Mouse (Mus musculus) midbrain, embryonic 13.5 days (tissue): ENCODE measurements around the gene Xk. TPM values are rescaled to one million over a fixed set of nuclear protein-coding genes. Genes with fewer than 3 reads are reported as not detected.

Experiments
- ATAC-seq: fragments of 200-750 bp; cut with Nextera tagmentation; 2 replicates; pipeline ENCODE4 v1.8.0; 2017; ENCODE audit warnings: mild to moderate bottlenecking, moderate TSS enrichment, moderate library complexity
- H3K27ac ChIP-seq: fragments of 300-500 bp; sonication (generic); 2 replicates; pipeline ENCODE4 v1.5.1; 2015; ENCODE audit warnings: inconsistent platforms, mild to moderate bottlenecking, moderate library complexity
- H3K27me3 ChIP-seq: fragments of 300-500 bp; sonication (generic); 2 replicates; pipeline ENCODE4 v1.6.1; 2015; ENCODE audit warnings: mild to moderate bottlenecking, inconsistent platforms
- H3K36me3 ChIP-seq: fragments of 300-500 bp; sonication (generic); 2 replicates; pipeline ENCODE4 v1.6.1; 2015; ENCODE audit warnings: mild to moderate bottlenecking, inconsistent platforms
- H3K4me1 ChIP-seq: fragments of 300-500 bp; sonication (generic); replicated peaks from 2 replicates; pipeline ENCODE4 v1.6.1; 2015; ENCODE audit warnings: inconsistent platforms
- H3K4me2 ChIP-seq: fragments of 300-500 bp; sonication (generic); replicated peaks from 2 replicates; pipeline ENCODE4 v1.6.1; 2015; ENCODE audit warnings: moderate library complexity, mild to moderate bottlenecking, inconsistent platforms
- H3K4me3 ChIP-seq: fragments of 300-500 bp; sonication (generic); replicated peaks from 2 replicates; pipeline ENCODE4 v1.5.1; 2015; ENCODE audit warnings: mild to moderate bottlenecking, inconsistent platforms
- H3K9ac ChIP-seq: fragments of 300-500 bp; sonication (generic); replicated peaks from 2 replicates; pipeline ENCODE4 v1.6.1; 2015; ENCODE audit warnings: mild to moderate bottlenecking, inconsistent platforms
- H3K9me3 ChIP-seq: fragments of 300-500 bp; sonication (generic); 2 replicates; pipeline ENCODE4 v1.6.1; 2016; ENCODE audit warnings: mild to moderate bottlenecking, inconsistent platforms
- WGBS: fragments of 180-500 bp; shearing (Covaris S2); methylation state at CpG from one replicate; pipeline ENCODE4 v1.1.7; 2015; 5-methylcytosine and 5-hydroxymethylcytosine counted together
- polyA plus RNA-seq: library from polyadenylated mRNA; unstranded; fragments of >200 nt; fragmentation: Nextera tagmentation; extraction: Ambion mirVana; gene quantifications from 2 replicates; pipeline ENCODE4 v1.2.1, GENCODE M21; 2015

The Xk gene
- 2.3 and 2.9 TPM in 2 replicates for polyA plus RNA-seq

- H3K4me3 ChIP-seq = peak within 1 kb of the TSS; percentile 56
- H3K36me3 ChIP-seq = no peaks in the 10 kb centered on the region
- H3K27me3 ChIP-seq = no peaks in the 10 kb centered on the region
- H3K4me1 ChIP-seq = no peaks in the 10 kb centered on the region
- WGBS = 15% methylated on average over 80 of the region's 94 CpGs
- no peaks in the 10 kb centered on the region for H3K9me3 ChIP-seq
- H3K9ac ChIP-seq = peak within 1 kb of the TSS; percentile 68
- peak within 1 kb of the TSS; percentile 54 for H3K4me2 ChIP-seq
- H3K27ac ChIP-seq = peak within 1 kb of the TSS; percentile 47; the same call in 1 of the 2 replicates
- peak; percentile 91 for ATAC-seq
Observed at GRCm38 (mm10) chrX:9272460-9273361, at the start of gene Xk. Xk (plus strand) TSS chrX:9272756.

GRCm38 (mm10) chrX:9227105-9227504 is 45.5 kb upstream of the Xk start:
- H3K27me3 ChIP-seq = no peaks in the 10 kb centered on the region
- H3K9ac ChIP-seq = no peak overlapping the region
- H3K4me1 ChIP-seq = no peaks in the 10 kb centered on the region
- no peak overlapping the region for H3K4me3 ChIP-seq
- WGBS = 83% methylated on average over 2 of the region's 2 CpGs
- H3K36me3 ChIP-seq = no peaks in the 10 kb centered on the region
- ATAC-seq = no peak
- H3K4me2 ChIP-seq = no peak overlapping the region
- no peaks in the 10 kb centered on the region for H3K9me3 ChIP-seq
- H3K27ac ChIP-seq = no peak overlapping the region

GRCm38 (mm10) chrX:9240737-9241591 is 31.6 kb upstream of the Xk start:
- WGBS = 85% methylated on average over 5 of the region's 5 CpGs
- Histone ChIP-seq H3K27me3 (no peaks in the 10 kb centered on the region), H3K4me3 (no peak overlapping the region), H3K9ac (no peak overlapping the region), H3K36me3 (no peaks in the 10 kb centered on the region), H3K9me3 (no peaks in the 10 kb centered on the region), H3K27ac (no peak overlapping the region), H3K4me2 (no peak overlapping the region), H3K4me1 (peaks cover 10% of the 10 kb centered on the region; the same call in 1 of the 2 replicates)
- ATAC-seq = no peak

- no peak; the same call in 1 of the 2 replicates for ATAC-seq
- H3K27me3 ChIP-seq = no peaks in the 10 kb centered on the region
- H3K9me3 ChIP-seq = no peaks in the 10 kb centered on the region
- H3K9ac ChIP-seq = no peak overlapping the region
- H3K4me2 ChIP-seq = no peak overlapping the region
- no peaks in the 10 kb centered on the region for H3K36me3 ChIP-seq
- peaks cover 10% of the 10 kb centered on the region; the same call in 1 of the 2 replicates for H3K4me1 ChIP-seq
- no peak overlapping the region for H3K4me3 ChIP-seq
- peak overlapping the region; percentile 44 for H3K27ac ChIP-seq
- 64% methylated on average over 8 of the region's 8 CpGs for WGBS
Observed at GRCm38 (mm10) chrX:9243381-9243864, 29.1 kb upstream of the Xk start.

- Histone ChIP-seq H3K4me3 (no peak overlapping the region), H3K36me3 (no peaks in the 10 kb centered on the region), H3K4me2 (no peak overlapping the region), H3K9ac (no peak overlapping the region), H3K27ac (peak overlapping the region; percentile 68), H3K27me3 (no peaks in the 10 kb centered on the region), H3K9me3 (no peaks in the 10 kb centered on the region), H3K4me1 (peaks cover 13% of the 10 kb centered on the region; the same call in 1 of the 2 replicates)
- ATAC-seq = peak; percentile 68
- WGBS = 61% methylated on average over 12 of the region's 12 CpGs
Observed at GRCm38 (mm10) chrX:9244603-9245336, 27.8 kb upstream of the Xk start.

GRCm38 (mm10) chrX:9248911-9249310 is 23.6 kb upstream of the Xk start:
- Histone ChIP-seq H3K9me3 (no peaks in the 10 kb centered on the region), H3K4me2 (no peak overlapping the region), H3K27ac (no peak overlapping the region), H3K4me3 (no peak overlapping the region), H3K36me3 (no peaks in the 10 kb centered on the region), H3K4me1 (0 out of 2 replicates have a peak, but pooled peaks cover 3% of the 10 kb centered on the region), H3K27me3 (no peaks in the 10 kb centered on the region), H3K9ac (no peak overlapping the region)
- 49% methylated on average over 5 of the region's 5 CpGs for WGBS
- peak; percentile 74 for ATAC-seq

- Histone ChIP-seq H3K9ac (no peak overlapping the region), H3K4me2 (no peak overlapping the region), H3K36me3 (no peaks in the 10 kb centered on the region), H3K4me3 (no peak overlapping the region), H3K27me3 (no peaks in the 10 kb centered on the region), H3K27ac (no peak overlapping the region), H3K4me1 (no peaks in the 10 kb centered on the region), H3K9me3 (no peaks in the 10 kb centered on the region)
- 83% methylated on average over 10 of the region's 10 CpGs for WGBS
- no peak for ATAC-seq
Observed at GRCm38 (mm10) chrX:9253990-9254389, 18.6 kb upstream of the Xk start.

- Histone ChIP-seq H3K4me3 (no peak overlapping the region), H3K9ac (no peak overlapping the region), H3K9me3 (no peaks in the 10 kb centered on the region), H3K27ac (no peak overlapping the region), H3K4me2 (no peak overlapping the region), H3K27me3 (no peaks in the 10 kb centered on the region), H3K36me3 (no peaks in the 10 kb centered on the region), H3K4me1 (no peaks in the 10 kb centered on the region)
- 96% methylated on average over 3 of the region's 3 CpGs for WGBS
- ATAC-seq = no peak
Observed at GRCm38 (mm10) chrX:9254901-9255300, 17.7 kb upstream of the Xk start.

GRCm38 (mm10) chrX:9256766-9257165 is 15.8 kb upstream of the Xk start, which contains the start of gene Gm14862:
Gm14862 (minus strand) TSS chrX:9256899.
- Histone ChIP-seq H3K27ac (no peak within 1 kb of the TSS), H3K4me2 (no peak within 1 kb of the TSS), H3K4me1 (no peaks in the 10 kb centered on the region), H3K9ac (no peak within 1 kb of the TSS), H3K36me3 (no peaks in the 10 kb centered on the region), H3K4me3 (no peak within 1 kb of the TSS), H3K9me3 (no peaks in the 10 kb centered on the region), H3K27me3 (no peaks in the 10 kb centered on the region)
- no peak for ATAC-seq
- 77% methylated on average over 5 of the region's 5 CpGs for WGBS

- Histone ChIP-seq H3K9ac (no peak overlapping the region), H3K9me3 (no peaks in the 10 kb centered on the region), H3K4me2 (no peak overlapping the region), H3K4me3 (no peak overlapping the region), H3K27ac (no peak overlapping the region), H3K36me3 (no peaks in the 10 kb centered on the region), H3K4me1 (no peaks in the 10 kb centered on the region), H3K27me3 (no peaks in the 10 kb centered on the region)
- ATAC-seq = no peak
- WGBS = 96% methylated on average over 7 of the region's 7 CpGs
Observed at GRCm38 (mm10) chrX:9257831-9258230, 14.7 kb upstream of the Xk start.

- no peaks in the 10 kb centered on the region for H3K4me1 ChIP-seq
- H3K4me2 ChIP-seq = no peak overlapping the region
- H3K9me3 ChIP-seq = no peaks in the 10 kb centered on the region
- H3K36me3 ChIP-seq = no peaks in the 10 kb centered on the region
- WGBS = 75% methylated on average over 1 of the region's 1 CpGs
- no peak for ATAC-seq
- no peaks in the 10 kb centered on the region for H3K27me3 ChIP-seq
- H3K27ac ChIP-seq = no peak overlapping the region
- no peak overlapping the region for H3K9ac ChIP-seq
- no peak overlapping the region for H3K4me3 ChIP-seq
Observed at GRCm38 (mm10) chrX:9259267-9259666, 13.3 kb upstream of the Xk start.
